Mouse (Mus musculus) heart, postnatal 4 days (tissue): ENCODE data around the gene Cd276. TPM values are rescaled to one million over a fixed set of nuclear protein-coding genes. Genes with fewer than 3 reads are reported as not detected.
A peak's percentile ranks its signal among the peaks of the same experiment; 100 is the strongest.

Experiments used
- DNase-seq: peaks from one replicate; pipeline ENCODE4 v3.0.0; 2021
- total RNA-seq, 2 experiments: library from RNA; stranded (reverse); gene quantifications; 2 replicates each; pipeline ENCODE4 v1.2.3; 2021

Gene Cd276
- total RNA-seq, 2 experiments from 2014 or later = 35.9 to 39.8 TPM

DNA sequence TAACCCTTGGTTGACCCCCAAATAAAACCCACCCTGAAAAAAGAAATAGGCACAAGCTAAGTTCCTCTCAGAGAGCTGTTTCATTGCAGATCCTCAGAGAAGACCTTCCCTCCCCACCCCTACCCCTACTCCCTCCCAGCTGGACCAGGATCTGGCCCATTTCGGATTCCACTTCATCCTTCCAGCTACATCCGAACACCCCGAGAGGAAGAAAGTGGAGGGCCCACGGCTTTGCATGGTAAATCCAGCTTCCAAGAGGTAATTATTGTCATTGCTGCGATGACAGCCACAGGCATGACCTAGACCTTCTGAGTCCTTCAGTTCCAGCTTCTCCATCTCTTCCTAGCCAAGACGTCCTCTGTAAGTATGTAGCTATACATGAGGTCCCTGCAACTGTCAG, 4.3 kb downstream of the Cd276 start:
- no peak for DNase-seq

DNA sequence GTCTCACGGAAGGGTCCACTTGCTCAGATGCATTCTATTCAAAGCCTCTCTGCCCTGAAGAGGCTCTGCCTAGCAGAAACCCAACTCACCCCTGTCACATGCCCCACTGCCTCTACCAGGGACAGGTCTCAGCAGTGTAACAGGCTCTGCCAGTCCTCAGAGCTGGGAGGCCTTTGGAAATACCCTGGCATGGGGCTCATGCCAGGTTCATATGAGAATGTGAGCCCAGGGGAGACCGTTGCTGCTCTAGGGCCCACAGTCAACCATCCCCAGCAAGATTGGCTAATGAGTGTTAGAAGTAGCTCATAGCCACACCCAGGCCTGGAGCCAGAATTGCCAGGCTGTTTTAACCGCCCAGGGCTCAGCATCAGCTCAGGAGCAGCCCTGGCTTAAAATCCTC, 5.5 kb downstream of the Cd276 start:
- DNase-seq = no peak

DNA sequence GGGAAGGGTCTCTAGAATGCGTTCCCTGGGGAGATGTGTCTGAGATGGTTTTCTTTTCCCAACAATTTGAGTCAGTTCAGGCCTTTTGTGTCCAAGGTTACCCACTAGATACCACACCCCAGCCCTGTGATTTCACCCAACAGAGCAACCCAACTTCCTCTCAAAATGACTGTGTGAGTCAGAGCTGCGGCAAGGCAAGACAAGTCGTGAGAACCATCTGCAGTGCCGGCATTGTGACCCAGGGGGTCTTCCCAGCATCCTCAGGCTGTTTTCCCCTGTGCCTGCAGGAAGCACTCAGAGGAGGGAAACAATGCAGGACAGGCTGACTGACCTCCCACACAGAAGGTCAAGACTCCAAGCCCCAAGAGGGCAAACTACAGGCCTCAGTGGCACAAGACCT, 6.3 kb downstream of the Cd276 start:
- DNase-seq = no peak

DNA sequence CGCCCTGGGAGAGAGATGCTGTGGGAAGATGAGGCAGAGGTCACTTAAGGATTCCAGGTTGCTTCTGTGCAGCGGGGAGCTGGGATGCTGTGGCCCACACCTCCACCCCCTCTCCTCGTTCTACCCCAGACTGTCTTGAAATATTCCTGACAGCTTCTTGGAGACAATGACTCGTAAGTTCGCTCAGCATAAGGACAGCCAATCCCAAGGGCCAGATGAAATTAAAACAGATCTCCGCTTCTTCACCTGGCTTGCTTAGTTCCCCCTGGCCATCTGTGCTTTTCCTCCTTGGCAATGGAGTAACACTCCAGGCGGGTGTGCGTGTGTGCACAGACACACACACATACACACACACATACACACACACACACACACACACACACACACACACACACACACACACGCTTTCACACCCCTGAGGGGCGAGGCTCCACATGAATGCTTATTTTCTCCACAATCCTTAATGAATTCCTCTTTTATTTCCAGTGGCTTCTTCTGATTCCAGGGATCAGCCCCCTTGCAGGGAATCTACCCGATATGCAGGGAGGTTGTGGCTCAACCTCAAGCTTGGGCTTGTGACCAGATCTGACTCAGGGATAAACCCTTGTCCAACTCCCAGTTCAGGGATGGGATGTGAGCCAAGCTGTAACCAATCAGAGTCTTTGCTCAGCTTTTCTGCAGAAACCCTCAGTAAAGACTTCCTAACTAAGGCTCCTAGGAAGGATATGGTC, 8.4 kb downstream of the Cd276 start:
- peak; percentile 49 for DNase-seq

DNA sequence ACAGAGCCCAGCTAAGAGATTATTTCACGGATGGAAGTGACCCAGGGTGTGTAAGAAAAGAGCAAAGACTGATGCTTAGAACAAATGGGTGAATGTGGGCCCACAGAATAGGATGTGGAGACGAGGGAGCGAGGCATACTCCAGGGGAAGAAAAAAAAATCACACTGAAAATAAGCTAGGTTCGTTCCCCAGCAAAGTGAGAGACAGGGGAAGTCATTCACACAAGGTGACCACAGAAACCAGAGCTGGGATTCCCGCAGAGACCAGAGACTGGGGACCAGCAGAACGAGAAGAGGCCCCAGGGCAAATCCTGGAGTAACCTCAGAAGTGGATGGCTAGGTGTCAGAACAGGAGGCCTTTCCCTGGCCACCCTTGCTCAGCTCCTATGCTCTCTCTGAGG, 9.8 kb downstream of the Cd276 start:
- no peak for DNase-seq

DNA sequence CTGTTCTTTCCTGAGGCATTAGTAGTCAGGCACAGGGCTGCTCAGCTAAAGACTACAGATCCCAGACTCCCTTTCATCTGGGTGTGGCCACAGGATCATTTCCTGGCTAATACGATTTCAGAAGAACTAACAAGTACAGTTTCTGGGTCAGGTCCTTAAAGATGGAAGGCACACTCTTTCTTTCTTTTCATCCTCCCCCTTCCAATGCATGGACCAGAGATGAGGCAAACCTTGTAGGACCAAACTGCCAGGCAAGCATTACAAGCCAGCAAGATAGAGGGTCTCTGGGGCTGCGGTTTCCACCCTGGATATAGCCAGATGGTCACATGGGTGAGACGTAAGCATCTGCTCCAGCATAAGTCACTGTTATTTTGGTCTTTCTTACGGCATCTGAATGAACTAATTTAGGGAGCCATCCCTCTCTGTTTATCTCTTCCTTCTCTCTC, 10.3 kb downstream of the Cd276 start:
- DNase-seq = no peak

DNA sequence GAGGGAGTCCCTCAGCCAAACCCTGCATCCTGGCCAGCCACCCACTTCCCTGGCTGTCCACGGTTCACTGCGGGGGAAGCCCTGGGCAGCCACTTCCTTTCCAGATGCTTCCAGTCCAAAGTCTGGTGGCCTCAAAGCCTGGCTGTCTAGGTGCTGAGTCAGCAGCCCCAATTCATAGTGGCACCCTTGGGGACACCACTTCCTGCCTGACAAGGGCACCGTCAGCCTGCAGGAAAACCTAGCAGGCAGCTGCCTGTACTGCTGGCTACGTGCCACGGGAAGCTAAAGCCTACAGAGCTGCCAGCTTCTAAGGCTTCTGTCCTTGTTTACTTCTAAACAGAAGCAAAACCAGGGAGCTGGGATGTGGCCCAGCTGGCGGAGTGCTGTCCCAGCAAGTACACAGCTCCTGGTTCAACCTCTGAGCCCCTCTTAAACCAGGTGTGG, 13.3 kb downstream of the Cd276 start:
- peak; percentile 91 for DNase-seq

DNA sequence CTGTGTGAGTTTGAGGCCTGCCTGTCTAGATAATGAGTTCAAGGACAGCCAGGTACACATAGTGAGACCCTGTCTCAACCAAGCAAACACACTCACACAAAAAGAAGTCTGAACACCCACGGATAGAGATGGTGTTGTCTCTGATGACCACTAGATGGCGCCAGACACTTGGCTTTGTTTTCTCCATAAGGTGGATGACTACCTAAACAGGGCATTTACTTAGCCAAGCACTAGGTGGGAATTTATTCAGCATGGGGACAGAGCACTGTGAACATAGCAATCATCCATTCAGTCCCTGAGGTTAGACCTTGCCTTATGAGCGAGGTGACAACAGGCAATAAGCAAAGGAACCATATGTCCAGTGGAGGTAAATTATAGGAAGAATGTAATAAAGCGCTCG, 15.4 kb downstream of the Cd276 start:
- peak; percentile 65 for DNase-seq

DNA sequence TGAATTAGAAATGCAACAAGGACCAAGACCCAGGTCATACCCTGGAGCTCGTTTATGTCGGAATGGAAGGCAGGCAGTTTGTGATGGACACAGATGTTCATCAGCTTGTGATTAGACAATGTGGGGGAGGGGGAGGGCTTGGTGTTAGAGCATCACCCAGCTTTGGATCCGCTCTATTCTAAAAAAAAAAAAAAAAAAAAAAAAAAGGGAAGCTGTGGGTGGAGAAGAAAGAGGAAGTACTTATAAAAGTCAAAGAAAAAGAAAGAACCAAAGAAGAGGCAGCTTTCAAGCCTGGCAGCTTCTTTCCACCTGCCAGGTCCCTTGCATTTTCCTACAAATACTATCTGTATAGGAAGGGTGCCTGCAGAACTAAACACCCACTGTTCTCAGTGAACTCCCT, 17.5 kb downstream of the Cd276 start:
- DNase-seq = no peak

DNA sequence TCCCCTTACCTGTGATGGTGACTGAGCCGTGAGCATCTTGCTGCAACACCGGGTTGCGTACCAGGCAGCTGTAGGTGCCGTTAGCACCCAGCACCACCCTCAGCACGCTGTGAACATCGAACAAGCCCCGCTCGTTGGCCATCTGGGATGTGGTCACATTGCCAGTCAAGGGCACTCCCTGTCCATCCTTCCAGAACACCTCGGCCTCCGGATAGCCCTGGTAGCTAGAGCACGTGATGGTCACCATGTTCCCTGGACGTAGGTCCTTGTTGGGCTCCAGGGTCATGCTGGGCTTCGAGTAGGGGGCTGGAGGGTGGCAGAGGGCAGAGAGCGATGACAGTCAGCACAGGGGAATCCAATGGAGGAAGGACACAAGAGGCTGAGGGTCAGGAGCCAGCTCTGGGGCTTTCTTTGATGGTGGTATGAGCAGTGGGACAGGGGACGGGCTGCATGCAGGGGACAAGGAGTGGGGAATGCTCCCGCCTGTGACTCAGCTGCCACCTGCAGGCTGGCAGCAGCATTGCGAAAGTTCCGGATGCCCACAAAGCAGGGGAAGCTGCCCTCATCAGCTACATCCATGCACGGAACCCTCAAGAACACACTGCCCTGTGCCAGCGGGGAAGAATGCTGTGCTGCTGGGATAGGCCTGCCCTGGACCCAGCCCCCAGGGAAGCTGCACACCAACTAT, 19.6 kb downstream of the Cd276 start:
- DNase-seq = peak; percentile 52

DNA sequence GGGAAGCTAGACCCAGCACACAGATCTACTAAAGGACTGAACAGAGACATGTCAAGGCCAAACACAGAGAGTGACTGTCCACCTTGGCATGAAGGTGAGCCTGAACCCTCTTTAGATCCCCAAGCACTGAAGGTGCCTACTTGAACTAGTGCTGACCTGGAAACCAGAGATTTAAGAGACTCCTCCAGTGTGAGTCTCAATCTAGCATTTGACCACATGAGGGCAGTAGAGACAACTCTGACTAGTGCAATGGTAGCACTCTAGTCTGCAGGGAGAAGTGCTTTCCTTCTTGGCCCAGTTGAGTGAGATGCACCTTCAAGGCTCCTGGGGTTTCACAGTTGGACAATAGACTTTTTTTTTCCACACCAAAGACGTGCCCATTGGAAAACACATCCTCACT, 20.5 kb downstream of the Cd276 start:
- DNase-seq = peak; percentile 63

DNA sequence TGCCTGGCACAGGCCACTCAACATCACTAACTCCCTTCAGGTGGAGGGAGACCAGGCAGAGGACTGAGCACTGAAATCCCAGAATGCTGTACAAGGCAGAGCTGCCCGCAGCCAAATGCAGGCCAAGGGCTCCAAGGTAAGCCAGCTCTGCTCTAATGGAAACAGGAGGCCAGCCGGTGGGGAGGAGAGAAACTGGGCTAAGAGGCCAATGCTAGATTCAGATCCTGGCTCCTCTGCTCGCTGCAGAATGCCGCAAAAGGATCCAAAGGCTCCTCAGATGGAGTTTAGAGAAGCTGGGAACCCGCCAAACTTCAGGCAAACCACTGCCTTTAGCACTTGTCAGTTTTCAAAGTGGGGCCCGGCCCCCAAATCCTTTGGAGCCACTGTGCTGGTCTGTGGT, 21.9 kb downstream of the Cd276 start:
- no peak for DNase-seq

DNA sequence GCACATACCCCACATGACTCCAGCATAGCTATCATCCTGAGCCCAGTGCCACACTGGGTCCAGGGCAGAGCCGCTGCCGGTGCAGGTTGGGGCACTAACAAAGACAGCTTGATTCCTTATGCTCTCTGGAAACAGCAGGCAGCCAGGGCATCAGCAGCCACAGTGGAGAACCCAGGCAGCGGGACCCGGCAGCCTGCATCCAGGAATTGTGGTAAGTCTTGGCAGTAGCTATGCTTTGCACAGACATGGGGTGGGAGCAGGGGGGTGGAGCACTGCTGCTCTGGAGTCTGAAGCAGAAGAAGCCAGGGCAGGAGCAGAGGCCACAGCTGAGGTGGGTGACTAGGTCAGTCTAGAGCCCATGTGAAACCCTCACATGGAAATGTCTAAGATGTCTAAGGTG, 23.0 kb downstream of the Cd276 start:
- DNase-seq = no peak

DNA sequence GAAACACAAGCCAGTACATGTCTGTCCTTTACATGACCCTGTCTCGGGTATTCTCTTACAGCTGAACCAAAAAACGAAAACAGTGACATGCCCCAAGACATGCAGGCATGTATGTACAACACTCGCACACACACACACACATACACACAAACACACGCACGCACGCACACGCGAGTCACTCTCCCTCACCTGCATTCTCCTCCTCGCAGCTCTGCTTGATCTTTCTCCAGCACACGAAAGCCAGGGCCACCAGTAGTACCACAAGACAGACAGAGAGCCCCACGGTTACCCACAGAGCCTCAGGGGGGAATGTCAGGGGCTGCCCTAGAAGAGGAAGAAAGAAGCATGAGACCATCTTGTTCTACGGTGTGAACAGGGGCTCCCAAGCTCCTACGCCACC, 24.8 kb downstream of the Cd276 start:
- no peak for DNase-seq

DNA sequence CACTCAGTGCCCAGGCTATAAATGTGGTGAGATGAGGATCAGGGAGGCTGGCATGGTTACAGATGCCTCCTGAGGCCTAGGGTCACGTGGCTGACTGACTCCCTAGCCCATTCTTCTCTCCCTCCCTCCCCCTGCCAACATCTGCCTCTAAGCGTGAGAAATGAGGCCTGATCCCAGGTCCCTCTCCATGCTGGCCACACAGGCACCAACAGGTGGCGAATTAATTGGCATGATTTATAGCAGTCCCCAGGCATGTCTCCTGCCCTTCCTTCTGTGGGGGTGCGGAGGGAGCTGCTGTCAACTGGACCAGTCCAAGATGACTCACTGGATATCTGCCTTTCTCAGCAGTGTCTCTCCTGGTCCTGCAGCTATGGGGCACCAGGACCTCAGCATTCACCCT, 27.4 kb downstream of the Cd276 start:
- DNase-seq = no peak

DNA sequence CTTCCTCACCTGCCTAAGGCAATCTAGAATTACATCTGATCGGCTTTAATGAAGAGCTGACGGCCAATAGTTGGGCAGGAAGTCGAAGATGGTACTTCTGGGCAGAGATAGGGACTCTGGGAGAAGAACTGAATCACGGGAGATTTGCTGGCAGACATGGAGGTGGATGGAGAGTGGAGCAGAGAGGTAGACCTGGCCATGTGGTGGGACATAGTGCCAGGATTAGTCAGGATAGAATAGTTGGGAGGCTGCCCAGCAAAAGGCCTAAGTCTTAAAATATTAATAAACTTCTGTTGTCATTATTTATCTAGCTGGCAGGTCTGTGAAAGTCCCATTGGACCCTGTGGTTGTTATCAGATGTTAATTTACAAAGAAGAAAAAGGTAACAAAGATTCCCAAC, 30.1 kb downstream of the Cd276 start:
- no peak for DNase-seq

DNA sequence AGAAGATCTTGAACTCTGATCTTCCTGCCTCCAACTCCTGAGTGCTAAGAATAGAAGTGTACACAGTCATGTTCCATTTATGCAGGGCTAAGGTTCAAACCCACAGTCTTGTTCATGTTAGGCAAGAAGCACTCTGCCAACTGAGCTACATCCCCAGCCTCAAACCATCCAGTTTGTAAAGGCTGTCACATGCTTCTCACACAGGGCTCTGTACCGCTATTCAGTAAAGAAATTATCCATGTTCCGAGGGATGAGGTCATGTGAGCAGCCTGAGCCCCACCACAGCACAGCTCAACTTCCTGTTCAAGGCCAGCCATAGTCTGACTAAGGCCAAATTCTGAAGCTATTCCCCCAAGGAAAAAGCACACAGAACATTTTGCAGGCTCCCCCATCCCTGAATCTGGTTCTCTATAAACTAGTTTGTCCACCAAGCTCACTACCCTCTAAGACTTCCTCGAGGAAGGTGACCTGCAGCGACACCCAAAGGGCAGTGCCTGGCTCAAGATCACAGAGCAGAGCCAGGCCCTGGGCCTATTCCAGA, 33.3 kb downstream of the Cd276 start:
- peak; percentile 27 for DNase-seq

DNA sequence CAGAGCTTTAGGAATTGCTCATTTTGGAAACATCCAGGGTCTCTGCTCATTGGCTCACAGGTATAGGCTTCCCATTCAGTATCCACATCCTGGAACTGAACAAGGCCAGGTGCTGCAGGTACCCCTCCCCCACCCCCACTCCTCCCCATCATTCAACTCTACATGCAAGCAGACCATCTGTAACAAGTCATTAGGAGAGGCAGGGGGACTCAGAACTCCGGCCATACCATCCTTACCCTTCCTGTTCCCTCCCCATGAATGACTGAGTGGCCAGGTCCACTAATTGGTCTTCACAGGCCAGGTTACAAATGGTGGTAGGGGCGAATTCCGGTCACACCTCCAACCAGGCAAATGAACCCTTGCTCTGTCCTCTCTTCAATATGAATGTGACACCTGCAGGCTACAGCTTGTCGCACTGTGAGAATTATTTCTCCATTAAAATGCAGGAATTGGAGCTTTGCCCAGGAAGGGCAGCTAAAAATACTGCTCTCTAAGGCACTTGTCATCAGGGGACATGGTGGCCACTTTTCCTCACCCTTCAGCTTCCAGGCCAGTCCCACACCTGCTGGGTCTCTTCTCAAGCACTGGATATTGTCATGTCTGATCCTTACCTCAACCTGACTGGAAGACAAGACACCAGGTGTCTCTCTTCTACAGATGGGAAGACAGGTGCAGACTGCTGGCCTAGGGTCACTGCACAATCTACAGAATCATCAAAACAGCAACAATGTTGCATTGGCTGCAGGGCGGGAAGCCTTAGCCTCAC, 34.2 kb downstream of the Cd276 start:
- DNase-seq = peak; percentile 61

DNA sequence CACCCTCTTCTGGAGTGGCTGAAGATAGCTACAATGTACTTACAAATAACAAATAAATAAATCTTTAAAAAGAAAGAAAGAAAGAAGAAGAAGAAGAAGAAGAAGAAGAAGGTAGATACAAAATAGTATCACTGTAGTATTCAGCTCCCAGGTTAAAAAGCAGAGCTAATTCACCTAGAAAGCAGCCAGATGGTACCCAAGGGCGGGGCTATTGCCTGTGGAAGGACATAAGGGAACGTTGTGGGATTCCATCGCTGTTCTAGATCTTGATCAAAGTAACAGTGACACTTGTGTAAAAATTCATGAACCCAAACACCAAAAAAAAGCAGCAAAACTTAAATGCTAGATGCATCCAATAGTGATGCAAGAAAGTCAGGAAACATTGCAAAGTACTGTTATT, 35.3 kb downstream of the Cd276 start:
- DNase-seq = no peak

DNA sequence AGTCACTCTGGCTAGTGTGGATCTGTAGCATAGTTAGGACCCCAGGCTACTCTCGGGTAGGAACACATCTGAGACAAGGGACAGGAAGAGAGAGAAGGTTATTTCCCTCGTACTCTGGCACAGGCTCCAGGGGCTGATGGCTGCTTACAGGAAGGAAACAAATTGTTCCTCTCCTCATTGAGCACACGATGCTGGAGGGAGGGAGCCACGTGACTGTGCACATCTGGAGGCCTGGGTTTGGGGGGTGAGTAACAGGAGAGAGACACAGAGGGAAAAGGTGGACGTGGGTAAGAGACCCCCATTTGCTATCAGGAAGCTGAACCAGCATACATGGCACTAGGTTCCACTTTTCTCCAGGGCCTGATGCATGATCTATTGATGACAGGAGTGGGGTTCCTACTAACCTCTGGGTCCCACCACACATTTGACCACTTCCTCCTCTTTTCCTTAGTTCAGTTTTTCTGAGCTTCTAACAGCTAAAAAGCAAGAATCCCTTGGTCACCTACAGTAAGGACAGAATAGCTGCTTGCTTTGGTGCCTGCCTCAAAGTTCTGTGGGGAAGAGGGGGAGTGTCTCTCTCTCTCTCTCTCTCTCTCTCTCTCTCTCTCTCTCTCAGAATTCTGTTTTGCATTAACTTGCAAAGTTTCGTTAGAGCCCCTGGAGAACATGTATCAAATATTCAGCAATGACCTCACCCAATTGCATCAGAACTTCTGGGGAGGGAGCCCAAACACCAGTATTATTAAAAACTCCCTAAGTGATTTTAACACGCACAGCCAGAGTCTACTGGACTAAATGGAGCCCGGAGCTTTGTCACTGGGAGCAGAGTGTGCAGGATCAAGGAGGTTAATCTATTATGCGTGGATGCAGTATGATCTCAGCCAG, 37.1 kb downstream of the Cd276 start:
- peak; percentile 16 for DNase-seq

DNA sequence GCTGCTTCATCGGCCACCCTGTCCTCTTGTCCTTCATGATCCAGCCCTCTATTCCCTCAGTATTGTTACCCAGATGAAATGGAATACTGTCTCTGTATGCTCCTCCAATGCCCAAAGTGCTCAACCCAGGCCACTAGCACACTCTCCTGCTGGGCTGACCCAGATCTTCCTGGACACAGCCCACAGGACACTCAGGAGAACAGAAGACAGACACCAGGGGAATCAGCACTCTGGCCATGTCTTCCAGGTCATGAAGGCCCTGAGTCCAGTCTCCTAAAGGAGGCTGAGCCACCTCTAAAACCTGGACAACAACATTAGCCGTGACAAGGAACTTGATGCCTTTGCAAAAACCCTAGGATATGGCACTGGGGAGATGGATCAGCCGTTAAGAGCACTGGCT, 38.8 kb downstream of the Cd276 start:
- no peak for DNase-seq

DNA sequence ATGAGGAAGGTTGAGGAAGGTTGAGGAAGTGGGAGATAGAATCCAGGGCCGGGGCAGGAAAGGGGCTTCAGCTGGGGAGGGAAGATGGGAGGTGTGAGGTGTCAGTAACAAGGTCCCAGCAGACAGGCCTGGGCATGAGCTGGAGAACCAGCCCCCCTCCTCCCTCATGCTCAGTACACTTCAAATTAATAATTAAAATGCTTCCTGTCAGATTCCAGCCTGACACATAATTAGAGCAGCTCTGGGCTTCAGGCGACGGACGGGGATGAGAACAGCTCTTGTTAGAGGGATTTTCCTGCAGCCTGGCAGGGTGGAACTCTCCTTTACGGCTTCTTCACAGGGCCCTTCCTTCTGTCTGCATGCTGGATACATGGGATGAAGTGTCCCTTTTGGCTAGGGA, 41.5 kb downstream of the Cd276 start:
- no peak for DNase-seq
